Mouse (Mus musculus) cerebellum, adult 2 months (tissue): ENCODE data around the gene Hist1h3g.

ENCODE experiments used
- CTCF ChIP-seq: fragments of 200-500 bp; IDR thresholded peaks from 2 replicates; pipeline ENCODE4 v1.5.1; 2011; ENCODE audit warnings: low read depth, mild to moderate bottlenecking, control low read depth, low read length, moderate library complexity, borderline replicate concordance; ENCODE audit not compliant: insufficient read depth
- POLR2A ChIP-seq: fragments of 200-500 bp; IDR thresholded peaks from 2 replicates; pipeline ENCODE4 v1.6.1; 2011; ENCODE audit warnings: low read length, control low read depth, borderline replicate concordance; ENCODE audit not compliant: insufficient read depth

GRCm38 (mm10) chr13:23550761-23551145 is 15.5 kb downstream of the Hist1h3g start:
- TF ChIP-seq CTCF = no peak
- TF ChIP-seq POLR2A = no peak
